Mouse (Mus musculus): ENCODE results near the gene Manbal.

DNA sequence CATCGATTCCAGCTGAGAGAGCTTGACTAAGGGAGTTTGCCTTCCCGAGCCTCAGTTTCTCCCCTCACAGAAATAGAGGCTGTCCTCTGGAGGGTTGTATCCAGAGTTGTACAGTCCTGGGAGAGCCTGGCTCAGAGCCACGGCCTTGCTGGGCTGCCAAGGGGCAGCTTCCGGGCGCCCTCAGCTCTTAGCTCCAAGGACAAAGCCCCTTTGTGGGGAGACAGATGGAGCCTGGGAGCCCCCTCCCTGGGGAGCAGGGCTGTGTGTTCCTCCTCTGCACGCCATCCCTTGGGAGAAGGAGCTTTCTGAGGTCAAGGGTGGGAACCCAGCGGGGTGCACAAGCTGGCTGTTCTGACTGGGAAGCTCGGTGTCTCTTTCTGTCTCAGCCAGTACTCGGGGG, 65.1 kb downstream of the Manbal start:
- TF ChIP-seq POLR2A (IDR thresholded peaks at IDR 0.05; ENCODE audit: extremely low read depth, insufficient read depth, low read length) (no peak), CTCF (IDR thresholded peaks at IDR 0.05; ENCODE audit: extremely low read depth, insufficient read depth, low read length) (no peak)
